Mouse (Mus musculus): ENCODE results near the gene Zdhhc1.
A peak's percentile ranks its signal among the peaks of the same experiment; 100 is the strongest.

The Zdhhc1 gene

DNA sequence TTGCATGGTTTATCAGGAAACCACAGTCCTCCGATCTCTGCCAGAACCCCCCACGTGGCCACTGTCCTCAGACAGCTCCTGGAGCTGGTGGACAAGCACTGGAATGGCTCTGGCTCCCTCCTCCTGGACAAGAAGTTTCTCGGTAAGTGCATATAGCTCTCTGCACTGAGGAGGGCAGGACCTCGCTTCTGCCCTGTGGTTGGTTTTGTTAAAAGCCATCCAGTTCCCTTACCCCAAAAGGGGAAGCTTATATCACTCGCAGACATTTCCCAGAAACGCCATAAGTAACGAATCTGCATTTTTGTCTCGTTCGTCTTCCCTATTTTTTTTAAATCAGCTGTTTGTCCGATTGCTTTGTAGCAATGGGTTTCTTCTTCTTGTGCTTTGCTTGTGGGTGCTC, 41.5 kb downstream of the Zdhhc1 start:
- DNase-seq (ENCODE audit: low spot score), result no peak

DNA sequence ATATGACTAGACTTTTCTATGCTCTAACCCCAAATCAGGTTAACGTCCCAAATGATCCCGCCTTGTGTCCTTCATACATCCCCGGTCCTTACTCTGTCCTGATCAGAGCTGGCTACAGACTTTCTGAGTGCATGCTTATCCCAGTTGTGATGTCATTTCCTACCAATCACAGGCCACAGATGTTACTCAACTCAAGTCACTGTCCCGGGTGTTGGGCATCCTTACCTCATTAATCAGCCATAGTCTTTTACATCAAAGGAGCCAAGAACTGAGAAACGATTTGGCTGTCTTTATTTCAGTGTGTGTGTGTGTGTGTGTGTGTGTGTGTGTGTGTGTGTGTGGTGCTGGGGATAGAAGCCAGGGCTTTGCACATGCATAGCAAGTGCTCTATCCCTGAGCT, 42.6 kb downstream of the Zdhhc1 start:
- no peak for DNase-seq (ENCODE audit: low spot score)

DNA sequence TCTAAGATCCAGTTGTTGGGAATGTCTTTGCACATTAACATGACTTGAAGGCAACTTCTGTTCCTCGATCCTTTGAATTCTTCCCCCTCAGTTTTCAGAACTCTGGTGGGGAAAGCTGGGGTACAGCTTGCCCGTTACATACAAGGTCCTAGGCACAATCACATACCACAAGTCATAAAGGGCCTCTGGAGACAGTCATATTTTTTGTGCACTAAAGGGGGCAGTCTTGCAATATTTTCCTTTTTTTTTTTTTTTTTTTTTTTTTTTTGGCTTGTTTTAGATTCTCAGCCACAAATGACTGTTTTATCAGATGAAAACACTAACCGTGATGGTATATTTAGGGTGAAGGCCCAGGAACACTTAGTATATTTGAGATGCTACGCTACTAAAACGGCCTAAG, 43.4 kb downstream of the Zdhhc1 start:
- DNase-seq (ENCODE audit: low spot score), result no peak

DNA sequence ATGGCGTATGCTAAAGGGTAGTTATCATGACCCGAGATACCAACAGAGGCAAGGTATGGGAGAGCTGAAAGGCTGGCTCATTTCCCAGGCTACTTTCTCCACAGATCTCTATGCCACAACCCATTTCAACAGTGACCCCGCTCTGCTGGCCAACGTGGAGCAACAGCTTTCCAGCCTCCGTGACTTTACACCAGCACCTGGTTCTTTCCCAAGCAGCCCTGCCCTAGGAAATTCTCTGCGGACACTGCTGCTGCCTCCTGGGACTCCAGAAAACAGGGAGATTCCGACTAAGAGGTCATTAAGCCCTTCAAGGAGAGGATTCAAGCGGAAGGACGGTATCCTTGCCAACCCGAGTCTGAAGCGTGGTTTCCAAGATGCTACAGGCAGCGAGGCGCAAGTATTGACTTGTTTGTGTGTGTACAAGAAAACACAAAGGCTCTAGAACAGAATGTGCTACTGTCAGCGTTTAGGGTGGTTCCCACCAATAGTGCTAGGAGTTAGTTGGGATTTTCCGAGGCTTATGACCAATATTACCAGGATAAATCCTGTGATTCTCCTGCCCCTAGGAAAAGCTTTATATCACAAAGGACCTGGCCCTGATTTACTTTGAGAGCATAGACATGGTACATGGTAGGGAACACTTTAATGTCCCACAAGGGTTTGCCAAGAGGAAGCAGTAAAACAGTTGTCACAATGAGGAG, 44.6 kb downstream of the Zdhhc1 start:
- no peak for DNase-seq (ENCODE audit: low spot score)

DNA sequence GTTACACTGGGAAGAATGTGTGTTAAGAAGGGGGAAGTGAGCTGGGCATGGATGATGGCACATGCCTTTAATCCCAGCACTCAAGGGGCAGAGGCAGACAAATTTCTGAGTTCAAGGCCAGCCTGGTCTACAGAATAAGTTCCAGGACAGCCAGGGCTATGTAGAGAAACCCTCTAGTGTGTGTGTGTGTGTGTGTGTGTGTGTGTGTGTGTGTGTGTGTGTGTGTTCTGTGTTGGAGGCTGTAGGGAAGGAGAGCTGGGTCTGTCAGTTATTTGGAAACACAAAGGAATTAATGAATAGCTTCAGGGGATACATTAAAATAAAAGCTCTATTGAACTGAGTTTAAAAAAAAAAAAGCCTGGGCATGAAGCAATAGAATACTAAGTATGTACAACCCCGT, 45.7 kb downstream of the Zdhhc1 start:
- no peak for DNase-seq (ENCODE audit: low spot score)

DNA sequence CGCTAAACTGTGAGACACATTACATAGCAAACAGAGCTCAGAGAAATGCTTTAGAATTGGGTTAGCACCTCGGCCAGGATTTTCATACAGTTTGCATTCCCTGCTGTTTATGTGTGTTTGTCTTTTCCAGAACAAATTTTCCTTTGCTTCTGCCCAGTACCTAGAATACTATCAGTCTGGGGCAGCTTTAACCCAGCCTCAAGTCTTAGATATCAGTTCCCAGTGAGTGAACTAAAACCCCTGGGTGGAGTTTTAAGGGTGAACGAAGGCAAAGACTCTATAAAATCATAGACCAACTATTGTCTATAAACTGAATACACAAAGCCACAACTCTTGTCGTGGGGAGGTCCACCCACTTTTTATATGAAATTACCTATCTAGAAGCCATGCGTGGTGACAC, 48.1 kb downstream of the Zdhhc1 start:
- no peak for DNase-seq (ENCODE audit: low spot score)

DNA sequence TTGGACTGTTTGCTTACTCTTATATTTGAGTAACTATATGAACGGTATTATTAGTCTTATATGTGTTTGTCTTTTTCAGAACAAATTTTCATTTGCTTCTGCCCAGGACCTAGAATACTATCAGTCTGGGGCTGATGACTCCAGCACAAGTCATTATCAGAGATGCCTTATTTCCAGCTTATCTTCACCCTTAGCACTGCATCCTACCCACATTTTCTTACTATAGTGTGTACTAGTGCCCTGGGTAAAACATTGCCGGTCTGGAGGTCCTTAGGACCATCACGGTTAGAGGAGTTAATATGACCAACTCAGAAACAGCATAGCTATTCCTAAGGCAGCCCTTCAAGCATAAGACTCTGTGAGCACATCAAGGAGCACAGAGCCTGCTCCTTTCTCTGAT, 48.5 kb downstream of the Zdhhc1 start:
- no peak for DNase-seq (ENCODE audit: low spot score)

DNA sequence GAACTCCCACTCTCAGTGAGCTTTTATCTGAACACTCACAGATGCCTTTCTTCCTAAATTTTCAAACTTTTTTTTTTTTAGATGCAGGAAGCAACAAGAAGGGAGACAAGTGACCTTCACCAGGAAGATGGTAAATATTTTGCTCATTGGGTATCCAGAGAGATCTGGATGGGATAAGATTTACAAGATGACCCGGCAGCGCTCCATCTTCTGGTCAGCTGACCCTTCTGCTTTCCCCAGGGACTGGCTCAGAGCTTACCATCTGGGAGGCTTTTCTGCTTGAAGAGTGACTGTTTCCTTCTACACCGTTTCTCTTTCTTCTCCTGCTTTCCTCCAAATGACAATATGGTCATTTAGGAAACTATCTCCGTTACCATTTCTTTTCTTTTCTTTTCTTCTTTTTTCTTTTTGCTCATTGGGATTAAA, 50.6 kb downstream of the Zdhhc1 start:
- DNase-seq (ENCODE audit: low spot score), result no peak

DNA sequence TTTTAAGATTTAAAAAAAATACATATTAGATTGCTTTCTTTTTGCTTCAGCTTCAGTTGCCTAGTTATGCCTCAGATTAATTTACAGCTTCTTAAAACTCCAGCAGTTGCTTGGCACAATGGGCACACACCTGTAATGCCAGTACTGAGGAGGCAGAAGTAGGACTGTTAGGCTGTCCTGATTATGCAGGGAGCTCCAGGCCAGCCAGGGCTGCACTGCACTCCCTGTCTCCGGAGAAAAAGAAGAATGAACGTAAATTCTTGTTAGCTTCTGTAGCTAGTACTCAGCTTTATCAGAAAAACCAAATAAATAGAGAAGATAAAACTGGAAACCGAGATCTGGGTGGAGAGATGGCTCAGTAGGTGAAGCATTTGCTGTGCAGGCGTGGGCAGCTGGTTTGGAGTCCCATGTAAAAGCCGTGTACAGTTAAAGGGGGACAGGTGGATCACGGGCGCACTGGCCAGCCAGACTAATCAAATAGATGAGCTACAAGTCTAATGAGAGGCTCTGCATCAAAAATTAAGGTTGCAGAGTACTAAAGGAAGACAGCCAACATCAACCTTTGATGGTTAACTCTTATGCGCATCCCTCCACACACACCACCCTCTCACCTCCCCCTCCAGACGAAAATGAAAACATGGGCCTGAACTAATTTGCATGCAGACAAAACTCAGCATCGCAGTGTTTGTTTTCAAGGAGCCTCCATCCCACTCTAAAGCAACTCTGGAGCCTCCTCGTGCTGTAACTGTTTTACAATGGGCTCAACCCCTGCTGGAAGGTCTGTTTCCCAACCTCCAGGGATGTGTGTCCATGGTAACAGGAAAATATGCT, 51.2 kb downstream of the Zdhhc1 start:
- DNase-seq (ENCODE audit: low spot score), result no peak

DNA sequence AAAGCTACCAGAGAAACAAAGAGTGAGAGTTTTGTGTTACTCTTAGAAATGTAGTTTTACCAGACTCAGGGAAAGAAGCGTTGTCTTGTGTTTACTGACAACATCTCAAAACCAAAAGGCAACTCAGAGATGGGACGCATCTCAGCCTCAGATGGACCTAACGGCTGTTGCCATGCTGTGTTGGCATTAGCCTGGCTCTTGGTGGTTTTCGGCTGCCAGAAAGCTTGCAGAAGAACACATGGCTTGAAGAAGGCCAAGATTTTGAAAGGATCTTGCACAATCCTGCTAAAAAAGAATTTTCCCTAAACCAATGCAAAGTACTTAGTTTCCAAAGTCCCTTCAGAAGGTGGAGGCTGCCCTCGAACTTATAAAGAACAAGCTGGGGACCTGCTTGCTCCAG, 54.0 kb downstream of the Zdhhc1 start:
- DNase-seq (ENCODE audit: low spot score), result no peak

DNA sequence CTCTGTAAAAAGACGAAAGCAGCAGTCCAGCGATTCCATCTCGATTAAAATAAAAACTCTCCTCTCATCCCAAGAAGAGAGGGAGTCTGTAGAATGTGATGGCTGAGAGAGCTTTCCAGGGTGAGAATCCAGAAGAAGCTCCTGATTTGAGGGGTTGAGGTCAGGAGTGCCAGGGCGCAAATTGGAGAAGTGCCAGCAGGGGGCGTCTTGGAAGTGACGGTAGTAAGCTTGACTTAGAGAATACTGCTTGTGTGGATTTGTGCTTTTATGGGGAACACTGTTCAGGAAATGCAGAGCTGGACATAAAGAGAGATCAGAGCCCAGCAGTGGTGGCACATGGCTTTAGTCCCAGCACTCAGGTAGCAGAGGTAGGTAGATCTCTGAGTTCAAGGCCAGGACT, 55.3 kb downstream of the Zdhhc1 start:
- DNase-seq (ENCODE audit: low spot score), result peak; percentile 42

DNA sequence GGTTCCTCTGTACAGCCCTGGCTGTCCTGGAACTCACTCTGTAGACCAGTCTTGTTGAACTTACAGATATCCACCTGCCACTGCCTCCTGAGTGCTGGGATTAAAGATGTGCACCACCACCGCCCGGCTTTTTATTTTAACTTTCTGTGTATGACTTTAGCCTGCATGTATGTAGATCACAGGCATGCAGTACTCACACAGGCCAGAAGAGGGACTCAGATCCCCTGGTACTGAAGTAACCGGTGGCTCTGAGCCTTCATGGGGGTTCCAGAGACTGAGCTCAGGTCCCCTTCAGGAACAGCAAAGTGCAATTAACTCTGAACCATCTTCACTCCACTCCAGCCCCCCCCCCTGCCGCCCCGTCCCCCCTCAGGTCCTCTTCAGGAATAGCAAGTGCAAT, 57.8 kb downstream of the Zdhhc1 start:
- DNase-seq (ENCODE audit: low spot score), result no peak

DNA sequence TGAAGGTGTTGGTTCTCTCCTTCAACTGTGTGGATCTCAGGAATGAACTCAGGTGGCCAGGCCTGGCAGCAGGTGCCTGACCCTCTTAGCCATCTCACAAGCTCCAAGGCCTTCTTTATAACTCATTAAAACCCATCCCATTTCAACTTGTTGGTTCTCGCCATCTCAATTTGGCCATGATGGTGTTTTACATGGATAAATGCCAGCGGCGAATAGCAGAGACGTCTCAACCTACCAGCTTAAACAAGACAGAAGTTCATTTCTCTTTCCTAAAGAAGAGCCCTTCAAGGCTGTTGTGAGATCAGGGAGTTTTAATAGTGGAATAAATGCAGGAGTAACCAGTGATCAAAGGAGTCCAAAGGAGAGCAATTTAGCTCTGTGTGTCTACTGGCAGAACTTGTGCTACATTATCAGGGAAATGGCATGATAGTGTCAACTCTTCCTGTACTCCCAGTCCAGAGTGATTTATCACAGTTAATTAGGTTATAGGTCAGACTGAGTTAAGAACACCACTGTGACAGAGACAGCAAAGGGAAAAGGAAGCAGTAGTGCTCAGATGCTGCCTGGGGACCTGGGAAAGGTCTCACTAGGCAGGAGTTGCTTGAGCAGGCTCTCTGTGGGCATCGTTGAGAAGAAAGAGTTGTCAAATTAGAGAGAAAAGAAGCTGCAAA, 59.5 kb downstream of the Zdhhc1 start:
- no peak for DNase-seq (ENCODE audit: low spot score)

DNA sequence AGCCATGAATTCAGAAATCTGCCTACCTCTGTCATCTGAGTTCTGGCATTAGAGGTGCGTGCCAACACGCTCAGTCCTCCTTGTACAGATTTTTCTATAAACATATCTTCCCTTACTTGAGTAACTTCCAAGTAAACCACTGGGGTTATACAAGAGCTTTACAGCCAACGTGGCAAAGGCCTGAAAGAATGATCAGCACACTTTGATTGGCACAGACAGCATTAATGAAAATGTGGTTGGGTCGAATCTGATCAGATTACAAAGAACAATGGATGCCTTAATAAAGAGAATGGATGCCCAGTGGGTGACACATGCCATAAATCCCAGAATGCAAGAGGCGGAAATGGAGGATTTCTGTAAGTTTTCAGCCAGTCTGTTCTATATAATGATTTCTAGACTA, 60.5 kb downstream of the Zdhhc1 start:
- DNase-seq (ENCODE audit: low spot score), result no peak

DNA sequence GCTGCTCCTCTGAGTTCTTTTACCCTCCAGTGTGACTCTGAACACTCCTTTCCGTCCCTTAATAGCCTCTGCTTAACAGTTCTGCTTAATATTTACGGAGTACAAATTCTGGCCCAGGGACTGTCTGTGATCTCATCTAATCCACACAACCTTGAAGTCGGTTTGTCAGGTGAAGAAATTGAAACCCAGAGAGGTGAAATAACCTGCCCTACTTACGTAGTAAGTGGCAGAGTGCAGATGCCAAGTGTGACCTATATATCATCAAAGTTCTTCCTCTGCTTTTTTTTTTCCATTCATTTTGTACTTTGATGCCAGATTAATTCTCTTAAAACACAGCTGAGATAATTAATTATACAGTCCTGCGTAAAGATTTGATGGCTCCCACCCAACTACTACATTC, 62.6 kb downstream of the Zdhhc1 start:
- DNase-seq (ENCODE audit: low spot score), result no peak

DNA sequence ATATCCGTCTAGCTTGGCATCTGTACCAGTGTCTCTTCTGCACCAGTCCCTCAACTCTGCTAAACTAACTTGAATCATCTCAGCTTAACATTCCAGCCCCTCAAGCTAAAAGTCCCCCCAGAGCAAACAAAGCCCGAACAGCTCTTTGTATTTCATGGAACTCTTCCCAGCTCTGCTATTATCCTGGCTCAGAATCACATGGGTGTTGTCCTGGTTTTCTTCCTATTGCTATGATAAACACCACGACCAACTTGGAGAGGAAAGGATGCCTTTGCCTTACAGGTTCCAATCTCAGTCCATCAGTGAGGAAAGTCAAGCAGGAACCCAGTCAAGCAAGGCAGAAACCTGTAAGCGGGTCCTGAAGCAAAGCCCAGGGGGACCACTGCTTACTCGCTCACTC, 63.2 kb downstream of the Zdhhc1 start:
- peak; percentile 57 for DNase-seq (ENCODE audit: low spot score)

DNA sequence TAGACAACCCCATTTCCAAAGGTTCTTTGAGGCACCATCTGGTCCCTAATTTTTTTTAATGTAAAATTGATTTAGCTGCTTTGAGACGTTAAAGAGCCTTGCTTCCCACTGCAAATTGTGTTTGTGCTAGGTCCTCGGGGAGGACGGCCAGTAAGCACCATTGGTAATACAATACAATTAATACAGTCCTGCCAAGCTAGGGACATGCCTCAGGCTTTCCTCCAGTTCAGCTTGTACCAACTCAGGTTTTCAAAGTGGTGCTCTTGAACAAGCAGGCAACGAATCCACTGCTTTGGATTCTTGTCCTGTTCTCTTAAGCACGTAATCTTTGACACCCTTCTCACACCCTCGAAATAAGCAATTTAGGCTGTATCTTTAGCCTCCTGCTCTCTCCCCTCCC, 63.7 kb downstream of the Zdhhc1 start:
- no peak for DNase-seq (ENCODE audit: low spot score)

DNA sequence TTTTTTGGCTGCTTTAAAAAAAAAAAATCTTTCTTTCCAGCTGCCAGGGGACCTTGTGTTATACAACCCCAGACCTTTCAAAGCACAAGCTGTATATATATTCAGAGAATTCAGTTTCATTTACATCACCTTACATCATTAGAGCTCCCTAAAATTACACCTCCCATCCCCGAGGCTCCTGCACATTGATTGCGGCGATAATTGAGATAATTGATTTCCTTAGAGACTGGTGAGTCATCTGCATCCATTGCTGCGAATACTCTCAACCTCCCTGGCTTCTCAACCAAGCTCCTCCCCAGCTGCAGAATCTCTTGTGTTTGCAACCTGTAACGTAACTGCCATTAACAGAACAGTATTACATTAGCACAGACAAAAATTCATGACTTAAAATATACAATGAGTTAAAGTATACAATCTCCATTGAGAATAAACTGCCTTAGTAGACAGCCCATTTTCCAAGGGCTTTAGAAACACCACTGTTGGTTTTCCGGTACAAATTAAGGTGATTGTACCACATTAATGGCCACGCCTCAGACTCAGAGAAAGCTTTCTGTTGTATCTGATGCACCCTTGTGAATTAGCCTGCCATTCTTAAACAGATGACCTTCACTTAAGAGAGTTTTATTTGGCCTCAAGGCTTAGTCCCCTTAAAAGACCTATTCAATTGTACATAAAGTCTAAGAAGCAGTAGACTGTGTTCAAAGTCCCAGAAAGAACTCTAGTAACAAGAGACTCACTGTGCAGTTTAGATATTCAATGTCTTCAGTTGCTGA, 64.8 kb downstream of the Zdhhc1 start:
- no peak for DNase-seq (ENCODE audit: low spot score)

DNA sequence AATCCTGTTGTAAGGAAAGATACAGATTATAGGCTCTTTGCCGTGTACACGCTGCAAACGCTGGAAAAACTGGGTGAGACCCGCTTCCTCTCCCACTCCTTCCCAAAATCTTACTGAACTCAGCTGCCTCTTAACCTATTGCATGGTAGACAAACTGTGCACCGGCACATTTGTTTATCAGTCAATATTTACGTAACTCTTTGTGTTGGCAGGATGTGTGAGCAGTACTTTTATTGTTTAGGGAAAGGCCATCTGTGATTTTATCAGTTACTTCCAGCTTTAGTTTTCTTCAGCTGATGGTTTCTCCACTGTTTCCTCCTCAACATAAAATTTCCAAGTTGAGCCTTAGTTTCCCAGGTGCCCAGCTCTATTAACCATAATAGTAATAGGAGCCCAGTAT, 69.8 kb downstream of the Zdhhc1 start:
- DNase-seq (ENCODE audit: low spot score), result peak; percentile 26
